Mouse (Mus musculus): ENCODE results near the gene Gmfb. TPM values are rescaled to one million over a fixed set of nuclear protein-coding genes. Genes with fewer than 3 reads are reported as not detected.
"Not testable (repeated sequence)": the region's sequence is repeated elsewhere in the genome, so short reads cannot be mapped to it uniquely, and the experiment has no call there.

Gene Gmfb
- polyA plus RNA-seq, 1 experiment from 2014 or later: 71.2 TPM

DNA sequence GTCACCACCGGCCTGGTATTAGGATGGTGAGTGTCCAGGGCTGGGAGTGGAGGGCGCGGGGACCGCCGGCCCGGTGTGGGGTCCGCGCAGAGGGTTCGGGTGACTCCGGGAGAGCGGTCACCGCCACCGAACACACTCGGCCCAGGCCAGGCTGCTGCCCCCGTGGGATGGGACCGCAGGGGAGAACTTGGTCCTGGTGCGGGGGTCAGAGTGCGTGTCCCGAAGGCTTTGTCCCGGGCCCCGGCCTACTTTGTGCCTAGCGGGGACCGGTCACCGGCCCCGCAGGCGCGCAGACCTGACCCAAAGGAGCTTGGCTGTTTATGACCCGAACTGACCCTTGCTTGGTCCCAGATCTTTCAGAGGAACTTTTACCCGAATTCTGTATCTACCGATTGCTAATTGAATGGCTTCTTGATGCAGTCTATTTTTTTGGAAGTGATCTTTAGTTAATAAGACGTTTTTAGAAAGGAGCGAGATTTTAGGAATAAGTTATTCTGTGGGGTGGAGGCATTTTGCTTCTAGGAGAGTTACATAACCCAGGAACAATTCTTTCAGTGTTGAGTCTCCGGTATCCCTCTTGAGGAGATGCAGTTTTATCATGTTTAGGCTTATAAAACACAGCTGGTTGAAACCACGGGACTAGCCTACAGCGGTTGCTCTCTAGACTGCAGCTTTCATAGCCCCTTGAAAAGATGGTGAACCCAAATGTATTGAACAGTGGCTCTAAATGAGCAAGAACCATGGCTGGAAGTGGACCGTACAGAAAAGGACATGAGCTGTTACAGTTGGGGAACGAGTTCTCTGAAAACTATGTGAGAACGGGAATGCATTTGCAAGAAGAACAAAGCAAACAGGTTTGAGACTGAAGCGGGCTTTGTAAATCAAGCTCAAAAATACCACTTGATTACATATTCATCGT is 10.6 kb upstream of the Gmfb start:
- no peaks in the 10 kb centered on the region for H3K36me3 ChIP-seq (ENCODE audit: control insufficient read depth, insufficient read depth, low read length)
- no peaks in the 10 kb centered on the region for H3K9me3 ChIP-seq (ENCODE audit: control insufficient read depth, low read length)
- peaks cover 17% of the 10 kb centered on the region for H3K4me1 ChIP-seq (replicated peaks; ENCODE audit: control insufficient read depth, insufficient read depth, low read length)
- no peaks in the 10 kb centered on the region for H3K27me3 ChIP-seq (replicated peaks; ENCODE audit: control insufficient read depth, insufficient read depth, low read length)
- peak overlapping the region; percentile 45; the same call in 1 of the 2 replicates for H3K27ac ChIP-seq (ENCODE audit: low read depth, low read length)
- peak overlapping the region; percentile 95 for H3K4me3 ChIP-seq (ENCODE audit: low read depth, low read length)
- WGBS: 6% methylated on average over 40 of the region's 40 CpGs
- peak overlapping the region; percentile 65 for H3K4me2 ChIP-seq
- no peak; the same call in 1 of the 2 replicates for ATAC-seq (replicated peaks; ENCODE audit: low FRiP score)
- peak overlapping the region; percentile 88 for H3K9ac ChIP-seq (ENCODE audit: low read depth, low read length)
- DNase-seq (ENCODE audit: low spot score): no peak

DNA sequence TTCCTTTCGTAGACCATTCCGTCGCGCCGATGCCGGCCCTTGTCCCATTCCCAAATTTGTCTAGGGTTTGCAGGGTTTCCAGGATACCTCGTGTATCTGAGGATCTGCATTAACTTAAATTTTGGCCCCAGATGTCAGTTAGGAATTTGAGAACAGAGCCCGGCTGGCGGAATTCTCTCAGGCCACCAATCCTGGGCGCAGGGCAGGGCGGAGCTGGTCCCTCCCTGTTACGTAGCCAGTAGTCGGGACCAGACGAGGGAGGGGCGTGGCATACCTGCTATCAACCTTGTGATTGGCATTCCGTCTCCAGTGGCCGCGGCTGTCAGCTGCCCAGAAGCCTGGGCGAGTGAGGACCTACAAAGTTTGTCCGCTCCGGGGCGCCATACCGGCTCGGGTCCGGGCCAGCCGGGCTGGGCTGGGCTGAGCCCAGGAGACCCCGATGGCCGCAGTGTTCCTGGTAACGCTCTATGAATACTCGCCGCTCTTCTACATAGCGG is 9.8 kb upstream of the Gmfb start, which contains the start of gene Cgrrf1:
Gene Cgrrf1 (plus strand): TSS at position 289 of the 497 bp plus-strand sequence.
- H3K36me3 ChIP-seq (ENCODE audit: control insufficient read depth, insufficient read depth, low read length): no peaks in the 10 kb centered on the region
- no peaks in the 10 kb centered on the region for H3K27me3 ChIP-seq (replicated peaks; ENCODE audit: control insufficient read depth, insufficient read depth, low read length)
- H3K4me1 ChIP-seq (replicated peaks; ENCODE audit: control insufficient read depth, insufficient read depth, low read length): peaks cover 17% of the 10 kb centered on the region
- under 1% methylated on average over 32 of the region's 32 CpGs for WGBS
- H3K9me3 ChIP-seq (ENCODE audit: control insufficient read depth, low read length): no peaks in the 10 kb centered on the region
- H3K9ac ChIP-seq (ENCODE audit: low read depth, low read length): peak within 1 kb of the TSS; percentile 88
- H3K4me2 ChIP-seq: peak within 1 kb of the TSS; percentile 65
- ATAC-seq (replicated peaks; ENCODE audit: low FRiP score) (peak; percentile 98), DNase-seq (ENCODE audit: low spot score) (peak; percentile 92)
- H3K27ac ChIP-seq (ENCODE audit: low read depth, low read length): peak within 1 kb of the TSS; percentile 75
- H3K4me3 ChIP-seq (ENCODE audit: low read depth, low read length): peak within 1 kb of the TSS; percentile 95

DNA sequence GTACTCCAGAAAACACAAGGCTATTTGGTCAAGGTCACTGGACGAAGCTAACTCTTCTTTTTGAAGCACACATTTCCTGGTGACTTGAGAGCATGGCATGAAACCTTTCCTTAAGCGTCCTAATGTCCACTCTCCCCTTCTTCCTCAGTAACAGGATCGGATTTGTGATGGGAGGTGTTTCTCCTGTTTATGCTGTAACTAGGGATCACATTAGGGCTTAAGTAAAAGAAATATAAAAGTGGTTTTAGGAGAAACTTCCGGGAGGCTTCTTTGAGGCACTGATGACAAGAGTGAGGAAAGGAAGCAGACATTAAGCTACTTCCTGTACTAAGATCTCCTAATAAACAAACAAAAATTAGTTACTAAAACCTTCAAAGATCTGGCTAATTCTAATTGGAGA is 9.3 kb upstream of the Gmfb start:
- peaks cover 17% of the 10 kb centered on the region for H3K4me1 ChIP-seq (replicated peaks; ENCODE audit: control insufficient read depth, insufficient read depth, low read length)
- peak overlapping the region; percentile 72 for H3K9ac ChIP-seq (ENCODE audit: low read depth, low read length)
- 2% methylated on average over 4 of the region's 4 CpGs for WGBS
- ATAC-seq (replicated peaks; ENCODE audit: low FRiP score) (no peak), DNase-seq (ENCODE audit: low spot score) (no peak)
- H3K27me3 ChIP-seq (replicated peaks; ENCODE audit: control insufficient read depth, insufficient read depth, low read length): no peaks in the 10 kb centered on the region
- H3K36me3 ChIP-seq (ENCODE audit: control insufficient read depth, insufficient read depth, low read length): no peaks in the 10 kb centered on the region
- peak overlapping the region; percentile 95 for H3K4me3 ChIP-seq (ENCODE audit: low read depth, low read length)
- H3K4me2 ChIP-seq: peak overlapping the region; percentile 65
- no peaks in the 10 kb centered on the region for H3K9me3 ChIP-seq (ENCODE audit: control insufficient read depth, low read length)
- H3K27ac ChIP-seq (ENCODE audit: low read depth, low read length): peak overlapping the region; percentile 75

DNA sequence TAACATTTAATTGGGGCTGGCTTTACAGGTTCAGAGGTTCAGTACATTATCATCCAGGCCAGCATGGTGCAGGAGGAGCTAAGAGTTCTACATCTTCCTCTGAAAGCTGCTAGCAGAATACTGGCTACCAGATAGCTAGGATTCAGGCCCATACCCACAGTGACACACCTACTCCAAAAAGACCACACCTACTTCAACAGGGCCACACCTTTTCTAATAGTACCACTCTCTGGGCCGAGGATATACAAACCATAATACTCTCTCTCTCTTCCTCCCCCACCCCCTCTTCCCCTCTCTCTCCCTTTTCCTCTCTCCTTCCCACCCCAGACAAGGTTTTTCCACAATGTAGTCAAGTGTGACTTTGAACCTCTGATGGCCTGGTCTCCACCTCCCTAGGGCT is 5.4 kb upstream of the Gmfb start:
- WGBS: 53% methylated on average over 1 of the region's 1 CpGs
- ATAC-seq (replicated peaks; ENCODE audit: low FRiP score): no peak
- DNase-seq (ENCODE audit: low spot score): no peak
- no peak overlapping the region for H3K9ac ChIP-seq (ENCODE audit: low read depth, low read length)
- no peaks in the 10 kb centered on the region for H3K9me3 ChIP-seq (ENCODE audit: control insufficient read depth, low read length)
- H3K4me2 ChIP-seq: no peak overlapping the region
- peaks cover 13% of the 10 kb centered on the region for H3K4me1 ChIP-seq (replicated peaks; ENCODE audit: control insufficient read depth, insufficient read depth, low read length)
- H3K36me3 ChIP-seq (ENCODE audit: control insufficient read depth, insufficient read depth, low read length): no peaks in the 10 kb centered on the region
- no peak overlapping the region for H3K4me3 ChIP-seq (ENCODE audit: low read depth, low read length)
- H3K27me3 ChIP-seq (replicated peaks; ENCODE audit: control insufficient read depth, insufficient read depth, low read length): no peaks in the 10 kb centered on the region
- H3K27ac ChIP-seq (ENCODE audit: low read depth, low read length): no peak overlapping the region; the same call in 1 of the 2 replicates

DNA sequence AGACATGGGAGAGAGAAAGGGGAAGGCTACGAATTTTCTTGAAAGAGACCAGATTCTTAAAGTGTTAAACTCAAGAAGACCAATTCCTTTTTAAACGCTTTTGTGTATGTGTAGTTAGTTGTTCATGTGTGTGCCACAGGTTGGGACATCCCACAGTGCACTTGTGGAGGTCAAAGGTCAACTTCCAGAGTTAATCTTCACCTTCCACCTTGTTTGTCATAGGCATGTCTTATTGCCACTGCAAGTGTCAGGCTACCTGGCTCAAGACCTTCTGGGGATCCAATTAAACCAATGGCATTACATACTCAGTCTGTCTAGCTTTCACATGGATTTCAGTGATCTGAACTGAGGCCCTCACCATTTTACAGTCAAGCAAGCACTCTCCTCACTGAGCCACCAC is 2.0 kb upstream of the Gmfb start:
- DNase-seq (ENCODE audit: low spot score): no peak
- Histone ChIP-seq H3K4me3 (ENCODE audit: low read depth, low read length) (no peak overlapping the region), H3K27me3 (replicated peaks; ENCODE audit: control insufficient read depth, insufficient read depth, low read length) (no peaks in the 10 kb centered on the region), H3K4me2 (no peak overlapping the region), H3K9me3 (ENCODE audit: control insufficient read depth, low read length) (no peaks in the 10 kb centered on the region), H3K36me3 (ENCODE audit: control insufficient read depth, insufficient read depth, low read length) (no peaks in the 10 kb centered on the region), H3K4me1 (replicated peaks; ENCODE audit: control insufficient read depth, insufficient read depth, low read length) (peaks cover 7% of the 10 kb centered on the region), H3K27ac (ENCODE audit: low read depth, low read length) (no peak overlapping the region), H3K9ac (ENCODE audit: low read depth, low read length) (no peak overlapping the region)
- ATAC-seq (replicated peaks; ENCODE audit: low FRiP score): no peak
- 72% methylated on average over 2 of the region's 2 CpGs for WGBS

DNA sequence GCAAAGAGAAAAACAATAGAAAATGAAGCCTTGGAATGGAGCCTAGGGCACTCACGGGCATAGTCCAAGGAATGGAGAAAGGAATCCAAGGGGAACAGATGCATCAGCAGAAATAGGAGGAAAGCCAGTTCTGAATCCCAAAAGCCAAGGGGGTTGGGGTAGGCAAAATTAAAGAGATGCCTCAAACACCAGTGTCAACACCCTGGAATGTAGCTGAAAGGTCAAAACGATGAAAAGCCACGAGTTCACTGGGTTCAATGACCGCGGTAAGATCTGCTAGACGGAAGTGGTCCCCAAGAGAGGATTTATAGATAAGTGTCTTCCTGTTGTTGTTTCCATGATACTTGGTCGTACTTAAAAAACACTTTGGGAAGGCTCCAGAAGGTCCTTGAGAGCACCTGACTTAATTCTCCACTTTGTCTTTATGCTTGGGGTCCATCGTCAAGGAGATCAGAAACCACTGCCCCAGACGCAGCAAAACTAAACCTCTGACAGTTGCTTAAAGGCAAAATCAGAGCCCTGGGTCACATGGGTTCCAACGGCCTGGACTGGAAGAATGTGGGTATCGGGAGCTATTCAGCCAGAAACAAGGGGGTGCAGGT is 670 bp downstream of the Gmfb start:
- WGBS: under 1% methylated on average over 11 of the region's 11 CpGs
- peak; percentile 8; the same call in 1 of the 2 replicates for ATAC-seq (replicated peaks; ENCODE audit: low FRiP score)

DNA sequence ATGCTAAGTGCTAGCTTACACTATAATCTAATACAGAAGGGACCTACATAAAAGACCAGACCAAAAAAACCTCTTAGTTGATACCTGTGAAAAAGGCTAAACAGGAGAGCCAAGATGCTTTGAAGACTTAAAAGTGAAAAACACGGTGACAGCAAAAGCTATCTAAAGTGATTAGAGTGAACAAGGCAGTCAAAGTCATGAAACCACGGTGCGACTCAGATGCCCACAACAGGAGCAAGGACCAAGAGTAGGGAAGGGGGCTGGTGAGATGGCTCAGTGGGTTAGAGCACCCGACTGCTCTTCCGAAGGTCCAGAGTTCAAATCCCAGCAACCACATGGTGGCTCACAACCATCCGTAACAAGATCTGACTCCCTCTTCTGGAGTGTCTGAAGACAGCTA is 2.1 kb downstream of the Gmfb start:
- H3K9ac ChIP-seq (ENCODE audit: low read depth, low read length); H3K27ac ChIP-seq (ENCODE audit: low read depth, low read length); H3K4me2 ChIP-seq; H3K4me3 ChIP-seq (ENCODE audit: low read depth, low read length); H3K27me3 ChIP-seq (replicated peaks; ENCODE audit: control insufficient read depth, insufficient read depth, low read length); H3K36me3 ChIP-seq (ENCODE audit: control insufficient read depth, insufficient read depth, low read length); DNase-seq (ENCODE audit: low spot score); H3K9me3 ChIP-seq (ENCODE audit: control insufficient read depth, low read length); ATAC-seq (replicated peaks; ENCODE audit: low FRiP score): not testable (repeated sequence)
- WGBS: 87% methylated on average over 5 of the region's 6 CpGs
- H3K4me1 ChIP-seq (replicated peaks; ENCODE audit: control insufficient read depth, insufficient read depth, low read length): peaks cover 17% of the 10 kb centered on the region; the same call in 1 of the 2 replicates

More for the DNA sequence above, 670 bp downstream of the Gmfb start:
- peaks cover 3% of the 10 kb centered on the region; the same call in 1 of the 2 replicates for H3K36me3 ChIP-seq (ENCODE audit: control insufficient read depth, insufficient read depth, low read length)
- no peaks in the 10 kb centered on the region for H3K9me3 ChIP-seq (ENCODE audit: control insufficient read depth, low read length)
- peaks cover 9% of the 10 kb centered on the region; the same call in 1 of the 2 replicates for H3K4me1 ChIP-seq (replicated peaks; ENCODE audit: control insufficient read depth, insufficient read depth, low read length)
- H3K27ac ChIP-seq (ENCODE audit: low read depth, low read length): peak overlapping the region; percentile 91
- H3K27me3 ChIP-seq (replicated peaks; ENCODE audit: control insufficient read depth, insufficient read depth, low read length): no peaks in the 10 kb centered on the region
- peak overlapping the region; percentile 89 for H3K4me3 ChIP-seq (ENCODE audit: low read depth, low read length)
- H3K4me2 ChIP-seq: peak overlapping the region; percentile 91
- H3K9ac ChIP-seq (ENCODE audit: low read depth, low read length): peak overlapping the region; percentile 89
- no peak for DNase-seq (ENCODE audit: low spot score)

DNA sequence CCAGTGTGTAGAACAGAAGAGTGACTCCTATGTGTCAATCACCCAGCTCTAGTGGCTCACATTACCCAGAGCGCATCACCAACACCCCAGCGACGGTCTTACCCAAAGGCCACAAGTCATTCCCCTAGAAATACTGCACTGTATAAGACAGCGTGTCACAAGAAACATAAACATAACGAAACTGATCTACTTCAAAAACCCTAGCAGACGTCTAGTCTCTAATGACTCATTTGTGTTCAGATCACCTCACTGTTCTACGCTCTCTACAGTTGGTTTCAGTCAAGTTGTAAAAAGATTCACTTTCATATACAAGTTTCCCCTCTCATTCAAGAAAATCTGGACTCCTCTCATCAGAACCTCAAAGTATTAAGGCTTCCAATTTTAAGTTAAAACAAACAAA is 3.3 kb downstream of the Gmfb start:
- no peaks in the 10 kb centered on the region for H3K27me3 ChIP-seq (replicated peaks; ENCODE audit: control insufficient read depth, insufficient read depth, low read length)
- WGBS: 91% methylated on average over 7 of the region's 7 CpGs
- ATAC-seq (replicated peaks; ENCODE audit: low FRiP score): no peak
- H3K9ac ChIP-seq (ENCODE audit: low read depth, low read length): no peak overlapping the region
- no peaks in the 10 kb centered on the region for H3K9me3 ChIP-seq (ENCODE audit: control insufficient read depth, low read length)
- no peak overlapping the region for H3K27ac ChIP-seq (ENCODE audit: low read depth, low read length)
- peaks cover 7% of the 10 kb centered on the region for H3K36me3 ChIP-seq (ENCODE audit: control insufficient read depth, insufficient read depth, low read length)
- H3K4me3 ChIP-seq (ENCODE audit: low read depth, low read length): no peak overlapping the region
- peaks cover 17% of the 10 kb centered on the region; the same call in 1 of the 2 replicates for H3K4me1 ChIP-seq (replicated peaks; ENCODE audit: control insufficient read depth, insufficient read depth, low read length)
- H3K4me2 ChIP-seq: no peak overlapping the region
- no peak for DNase-seq (ENCODE audit: low spot score)
